Mouse (Mus musculus): ENCODE measurements around the gene Dnal1.

Gene Dnal1

DNA sequence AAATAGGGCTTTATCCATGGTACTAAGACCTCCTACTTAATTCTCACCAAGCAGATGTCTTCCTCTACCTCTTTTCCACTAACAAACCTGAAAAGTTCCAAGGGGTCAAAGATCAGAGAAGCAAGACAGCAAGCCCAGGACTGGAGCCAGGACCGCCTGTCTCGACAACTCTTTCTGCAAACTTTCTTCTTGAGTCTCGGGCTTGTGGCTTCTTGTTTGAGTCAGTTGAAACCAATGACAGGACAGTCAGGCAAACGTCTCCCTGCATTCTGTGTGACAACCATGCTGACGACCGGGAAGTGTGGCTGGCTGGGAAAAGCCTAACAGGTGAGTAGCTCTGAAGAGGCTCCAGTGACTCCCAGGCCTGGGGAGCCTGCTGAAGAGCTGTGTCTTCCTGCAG lies 71.4 kb downstream of the Dnal1 start:
- DNase-seq (ENCODE audit: low spot score in 2 of 2) = no peak

DNA sequence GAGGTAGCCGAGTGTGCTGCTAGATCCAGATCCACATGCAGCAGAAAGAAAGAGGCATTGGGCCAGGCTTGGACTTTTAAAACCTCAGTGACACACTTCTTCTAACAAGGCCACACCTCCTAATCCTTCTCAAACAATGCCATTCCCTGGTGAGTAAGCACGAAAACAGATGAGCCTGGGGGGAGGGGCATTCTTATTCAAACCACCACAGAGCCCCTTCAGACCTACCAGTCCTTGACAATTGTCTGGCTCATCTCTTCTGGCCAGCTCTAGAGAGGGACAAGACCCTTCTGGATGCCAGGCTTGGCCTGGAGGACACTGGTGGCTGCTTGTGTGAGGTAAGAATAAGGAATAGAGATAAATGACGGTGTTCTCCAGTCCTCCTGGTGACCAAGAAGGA lies 72.4 kb downstream of the Dnal1 start:
- DNase-seq (ENCODE audit: low spot score in 2 of 2) = no peak

DNA sequence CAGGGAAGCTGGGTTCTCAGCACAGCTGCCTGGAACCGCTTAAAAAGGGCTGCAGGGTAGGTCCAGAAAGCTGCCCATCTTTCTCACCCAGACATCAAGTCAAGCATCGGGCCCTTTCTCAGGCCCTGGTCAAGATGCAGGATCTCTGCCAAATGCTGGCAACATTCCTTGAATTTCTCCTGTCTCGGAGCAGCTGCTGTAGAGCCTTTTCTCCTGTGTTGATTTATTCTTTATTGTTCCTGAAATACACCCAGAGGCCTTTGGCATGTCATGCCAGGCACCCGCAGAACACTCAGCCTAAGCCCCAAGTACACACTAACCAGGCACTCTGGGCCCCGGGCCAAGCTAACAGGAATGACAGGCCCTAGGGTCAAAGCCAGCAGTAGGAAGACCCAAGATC lies 72.8 kb downstream of the Dnal1 start:
- DNase-seq (ENCODE audit: low spot score in 2 of 2) = no peak

DNA sequence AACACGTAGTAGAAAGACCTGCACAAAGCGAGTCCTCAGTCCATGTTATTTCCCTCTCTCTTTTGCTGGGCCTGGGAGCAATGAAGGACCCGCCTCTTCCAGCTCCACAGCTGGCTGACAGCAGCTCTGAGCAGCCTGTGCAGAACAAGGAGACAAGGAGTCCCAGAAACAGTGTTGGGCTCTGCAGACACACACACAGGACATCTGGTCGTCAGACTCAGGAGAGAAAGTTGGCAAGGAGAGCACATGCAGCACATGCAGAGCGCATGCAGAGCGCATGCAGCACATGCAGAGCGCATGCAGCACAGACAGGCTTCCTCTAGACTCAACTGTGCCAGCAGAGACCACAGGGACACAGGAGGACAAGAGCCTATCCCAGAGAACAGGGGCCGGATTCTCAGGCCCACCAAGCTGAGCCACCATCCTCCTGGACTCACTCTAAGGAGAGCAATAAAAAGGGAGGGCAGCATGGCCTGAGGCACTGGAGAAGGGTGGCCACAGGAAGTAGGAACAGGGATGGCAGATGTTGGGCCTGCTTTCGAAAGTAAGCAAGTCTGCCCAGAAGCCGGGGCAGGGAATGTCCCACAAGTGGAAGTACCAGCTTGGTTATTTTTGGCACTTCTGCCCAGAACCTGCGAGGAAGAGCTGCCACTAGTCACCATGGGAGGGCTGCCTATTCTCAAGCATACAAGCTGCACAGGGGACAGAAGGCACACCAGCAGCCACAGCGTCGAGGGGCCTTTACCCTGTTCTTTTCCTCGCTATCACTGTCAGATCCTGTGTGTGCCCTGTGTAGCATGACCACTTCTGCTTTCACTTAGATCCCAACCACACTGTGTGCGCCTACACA lies 73.8 kb downstream of the Dnal1 start:
- DNase-seq (ENCODE audit: low spot score in 2 of 2) = no peak

DNA sequence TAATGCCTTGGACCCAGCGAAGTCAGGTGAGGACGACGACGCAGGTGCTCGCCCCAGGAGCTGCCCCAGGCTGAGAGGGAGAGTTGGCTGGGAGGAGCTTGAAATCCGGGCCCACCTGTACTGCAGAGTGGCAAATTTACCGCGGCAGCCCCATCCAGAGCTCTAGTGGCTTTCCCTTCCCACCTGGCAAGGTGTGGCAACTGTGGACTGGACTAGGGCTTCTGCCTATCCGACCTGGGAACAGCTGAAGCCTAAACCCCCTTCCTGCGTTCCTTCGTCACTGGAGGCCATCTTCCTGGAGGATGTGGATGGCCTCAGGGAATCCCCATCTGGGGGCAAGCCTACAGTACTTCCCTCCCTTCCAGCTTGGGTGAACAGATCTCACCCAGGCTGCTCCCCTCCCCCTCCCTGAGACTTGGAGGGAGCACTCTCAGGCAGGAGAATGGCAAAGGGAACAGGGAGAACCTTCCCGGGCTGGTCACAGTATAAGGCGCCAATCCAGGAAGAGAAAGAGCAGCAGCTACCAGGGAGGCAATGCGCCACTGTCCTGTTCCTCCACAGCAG lies 74.8 kb downstream of the Dnal1 start:
- no peak for DNase-seq (ENCODE audit: low spot score in 2 of 2)

DNA sequence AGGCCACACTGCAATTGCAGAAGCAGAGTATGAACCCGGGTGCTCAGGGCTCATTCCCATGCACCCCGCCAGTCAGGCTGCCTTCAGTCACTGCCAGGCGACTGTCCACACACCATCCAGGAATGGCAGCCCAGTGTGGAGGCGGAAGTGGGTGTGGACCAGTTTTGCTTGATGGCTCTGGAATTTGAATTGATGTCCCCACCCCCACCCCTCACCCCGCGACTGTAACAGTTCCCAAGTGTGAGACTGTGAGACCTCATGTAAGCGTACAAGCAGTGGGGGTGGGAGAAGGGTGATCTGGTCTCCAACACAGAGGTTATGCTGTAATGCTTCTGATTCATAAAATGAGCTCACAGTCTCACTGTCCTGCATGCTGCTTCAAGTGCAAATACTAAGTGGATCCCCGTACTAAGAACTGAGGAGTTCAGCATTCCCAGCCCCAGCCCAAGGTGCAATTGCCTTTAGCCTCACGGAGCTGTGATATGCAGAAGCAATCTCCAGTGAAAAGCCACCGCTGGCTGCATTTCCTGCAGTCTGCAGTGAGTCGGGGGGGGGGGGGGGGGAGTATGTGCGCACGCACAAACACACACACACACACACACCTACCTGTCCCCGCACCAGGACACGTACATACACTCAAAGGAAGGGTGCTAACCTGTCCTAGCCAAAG lies 76.1 kb downstream of the Dnal1 start:
- DNase-seq (ENCODE audit: low spot score in 2 of 2) = no peak

DNA sequence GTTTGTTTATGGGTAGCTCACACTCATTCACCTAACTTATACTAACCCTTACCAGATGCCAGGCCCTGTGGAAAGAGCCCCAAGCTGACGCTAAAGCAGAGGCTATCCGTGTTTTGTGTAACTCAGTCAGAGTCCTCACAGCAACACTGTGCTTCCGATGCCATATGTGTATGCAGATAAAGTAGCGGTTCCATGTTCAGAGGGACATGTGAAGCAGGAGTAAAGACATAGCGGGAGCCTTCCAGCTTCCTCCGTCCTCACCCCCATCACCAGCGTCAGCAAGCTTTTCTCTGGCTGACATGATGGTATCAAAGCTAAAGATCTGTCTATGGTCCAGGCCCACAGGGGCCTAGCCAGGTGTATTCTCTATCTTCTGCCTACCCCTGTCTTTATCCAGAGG lies 77.0 kb downstream of the Dnal1 start:
- no peak for DNase-seq (ENCODE audit: low spot score in 2 of 2)

DNA sequence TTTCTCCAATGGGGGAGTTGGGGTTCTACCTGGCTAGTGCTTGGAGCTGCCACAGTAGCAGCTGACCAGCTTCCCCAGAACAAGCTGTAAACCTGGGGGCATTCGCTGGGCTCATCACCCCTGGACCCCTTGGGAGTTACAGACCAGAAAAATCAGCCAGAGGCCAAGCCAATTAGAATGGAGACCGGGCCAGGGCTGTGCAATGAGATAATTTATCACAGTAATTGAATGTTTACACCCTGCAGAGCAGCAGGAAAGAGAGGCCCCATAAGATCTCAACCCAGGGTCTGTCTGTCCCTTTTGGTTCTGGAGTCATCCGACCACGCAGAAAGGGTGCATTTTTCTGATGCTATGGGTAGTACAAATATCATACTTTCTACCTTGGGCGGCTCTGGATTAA lies 77.6 kb downstream of the Dnal1 start:
- no peak for DNase-seq (ENCODE audit: low spot score in 2 of 2)

DNA sequence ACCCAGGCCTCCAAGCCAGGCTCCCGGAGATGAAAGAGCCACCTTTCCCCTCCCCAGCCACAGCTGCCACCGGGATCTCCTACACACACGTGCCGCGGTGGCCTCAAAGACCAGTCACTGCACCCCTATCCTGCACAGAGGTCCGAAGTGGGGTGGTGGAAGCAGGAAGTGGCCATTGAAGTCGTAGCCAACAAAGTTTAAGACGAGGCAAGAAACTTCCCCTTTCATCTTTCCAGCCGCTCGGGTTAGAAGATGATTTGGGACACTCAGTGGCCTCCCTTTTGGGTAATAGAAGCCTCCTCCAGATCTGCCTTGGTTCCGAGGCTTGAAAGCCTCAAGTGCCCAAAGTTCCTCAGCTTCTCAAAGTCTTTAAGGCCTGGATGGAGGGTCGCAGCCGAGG lies 78.1 kb downstream of the Dnal1 start:
- no peak for DNase-seq (ENCODE audit: low spot score in 2 of 2)

DNA sequence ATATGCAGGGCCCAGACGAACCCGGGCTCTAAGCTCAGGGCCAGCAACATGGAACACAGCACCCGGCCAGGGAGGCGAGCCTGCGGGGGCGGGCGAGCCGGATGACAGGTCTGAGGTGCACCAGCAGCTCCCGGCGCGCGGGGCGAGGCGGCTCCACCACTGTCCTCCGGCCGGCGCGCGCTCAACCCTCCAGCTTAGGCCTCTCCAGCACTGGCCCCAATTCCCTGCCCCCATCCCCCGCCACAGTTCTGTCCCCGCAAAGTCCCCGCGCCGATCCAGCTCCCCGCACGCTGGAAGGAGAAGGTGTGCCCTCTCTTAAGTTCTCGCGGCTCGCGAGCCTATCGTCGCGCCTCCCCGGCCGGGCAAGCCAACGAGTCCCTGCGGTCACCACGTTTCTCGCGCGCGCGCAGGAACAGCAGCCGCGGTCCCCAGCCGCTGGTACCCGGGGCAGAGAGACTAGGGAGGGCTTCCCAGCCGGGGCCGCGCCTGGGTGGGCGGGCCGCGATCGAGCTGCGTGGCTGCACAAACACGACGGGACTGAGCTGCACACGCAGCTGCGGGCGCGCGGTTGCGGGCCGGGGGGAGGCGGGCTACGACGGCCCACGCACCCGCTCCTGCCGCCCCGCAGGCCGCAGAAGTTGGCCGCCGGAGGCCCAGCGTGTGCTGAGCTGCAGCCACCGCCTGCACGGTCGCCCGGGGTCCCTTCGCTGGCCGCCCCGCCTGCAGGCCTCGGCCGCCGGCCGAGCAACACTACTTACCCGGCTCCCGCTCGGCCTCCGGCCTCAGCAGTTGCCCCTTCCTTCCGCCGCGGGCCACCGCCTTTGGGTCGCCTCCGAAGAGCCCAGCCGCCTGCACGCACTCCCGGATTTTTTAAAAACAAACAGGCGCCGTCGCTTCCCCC lies 78.8 kb downstream of the Dnal1 start:
- peak in 1 of 2 experiments; percentile 62 for DNase-seq (ENCODE audit: low spot score in 2 of 2)

DNA sequence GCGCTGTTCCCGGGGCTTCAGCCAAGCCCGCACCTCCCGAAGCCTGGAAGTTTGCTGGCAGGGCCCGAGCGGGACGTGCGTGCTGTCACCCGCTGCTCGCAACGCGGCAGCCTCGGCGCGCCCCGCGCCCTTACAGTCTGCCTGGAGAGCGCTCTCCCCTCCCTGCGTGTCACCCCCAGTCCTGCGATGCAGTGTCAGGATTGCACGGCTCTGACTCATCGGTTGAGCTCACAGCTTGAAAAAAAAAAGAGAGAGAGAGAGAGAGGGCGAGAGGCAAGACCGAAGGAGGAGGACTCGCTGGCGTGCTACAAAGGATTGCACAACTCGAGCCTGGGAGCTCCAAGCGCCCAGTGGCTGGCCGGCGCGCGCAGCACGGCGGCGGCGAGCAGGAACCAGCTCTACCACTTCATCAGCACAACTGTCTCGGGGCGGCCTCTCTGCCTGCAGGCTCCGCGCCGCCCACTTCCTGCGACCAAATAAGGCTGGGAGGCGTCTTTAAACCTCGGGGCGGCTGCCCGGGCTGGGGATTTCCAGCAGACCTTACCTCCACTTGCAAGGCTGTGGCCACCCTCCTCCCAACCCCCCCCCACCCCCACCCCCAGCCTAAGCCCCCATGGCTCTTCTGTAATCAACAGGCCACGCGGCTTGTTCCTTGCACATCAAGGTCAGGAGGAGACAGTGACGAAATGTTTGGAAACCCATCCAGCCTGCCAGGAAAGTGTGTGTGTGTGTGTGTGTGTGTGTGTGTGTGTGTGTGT lies 79.7 kb downstream of the Dnal1 start:
- DNase-seq (ENCODE audit: low spot score in 2 of 2) = peak; percentile 89 to 93

DNA sequence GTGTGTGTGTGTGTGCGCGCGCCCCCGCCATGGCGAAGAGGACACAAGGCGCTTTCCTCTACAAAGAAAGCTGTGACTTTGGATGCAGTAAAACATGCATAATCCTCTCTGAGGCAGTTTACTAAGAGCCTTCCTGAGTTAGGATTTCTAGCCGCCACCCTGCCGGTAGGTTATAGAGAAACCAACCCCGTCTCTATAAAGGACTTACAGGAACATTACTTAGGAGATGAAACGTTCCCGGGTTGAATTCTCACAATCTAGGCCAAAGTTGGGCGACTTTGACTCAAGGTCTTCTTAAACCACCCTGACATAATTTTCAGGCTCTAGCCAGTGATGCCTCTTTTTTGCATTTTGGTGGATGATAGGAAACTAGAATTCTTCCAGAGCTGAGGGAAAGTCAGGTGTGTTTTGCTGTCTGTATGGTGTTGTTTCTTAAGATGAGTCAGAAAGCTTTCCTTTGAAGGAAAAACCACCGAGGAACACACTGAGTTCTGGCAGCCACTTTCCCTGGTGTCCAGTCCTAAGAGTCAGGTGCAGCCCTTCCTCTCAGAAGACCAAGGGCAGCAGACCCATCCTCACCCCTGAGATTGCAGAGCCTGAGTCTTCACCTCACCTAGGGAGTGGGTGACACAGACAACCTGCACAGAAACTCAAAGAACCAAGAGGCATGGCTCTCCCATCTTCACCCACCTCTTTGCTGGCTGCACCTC lies 80.4 kb downstream of the Dnal1 start:
- no peak for DNase-seq (ENCODE audit: low spot score in 2 of 2)

DNA sequence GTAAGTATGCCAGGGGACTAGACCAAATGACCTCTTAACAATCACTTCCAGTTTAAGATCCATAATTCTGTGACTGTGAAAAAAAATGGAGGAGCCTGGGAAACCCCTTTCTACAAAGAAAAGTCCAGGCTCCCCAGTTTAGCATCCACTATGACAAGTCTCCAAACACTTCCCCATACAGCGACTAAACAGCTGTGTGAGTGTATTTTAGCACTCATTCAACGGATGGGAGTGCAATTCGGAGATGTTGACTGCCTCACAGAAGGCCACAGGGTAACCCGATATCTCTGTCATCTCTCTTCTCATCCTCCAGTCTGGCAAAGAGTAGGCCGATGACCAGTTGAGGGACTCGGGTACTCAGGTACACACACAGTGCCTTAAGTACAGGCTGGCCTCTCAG lies 81.0 kb downstream of the Dnal1 start:
- no peak for DNase-seq (ENCODE audit: low spot score in 2 of 2)
